Mouse (Mus musculus) embryonic facial prominence, embryonic 12.5 days (tissue): ENCODE data around the gene Hist1h4h. TPM values are rescaled to one million over a fixed set of nuclear protein-coding genes. Genes with fewer than 3 reads are reported as not detected.
A peak's percentile ranks its signal among the peaks of the same experiment; 100 is the strongest.
"Not testable (repeated sequence)": the region's sequence is repeated elsewhere in the genome, so short reads cannot be mapped to it uniquely, and the experiment has no call there.

Source experiments
- ATAC-seq: fragments of 200-750 bp; cut with Nextera tagmentation; 2 replicates; pipeline ENCODE4 v1.8.0; 2017; ENCODE audit not compliant: insufficient number of reproducible peaks, insufficient read depth, low FRiP score, low TSS enrichment
- H3K27ac ChIP-seq: fragments of 300-500 bp; sonication (generic); 2 replicates; pipeline ENCODE4 v1.5.1; 2016; ENCODE audit warnings: mild to moderate bottlenecking
- H3K27me3 ChIP-seq: fragments of 300-500 bp; sonication (generic); 2 replicates; pipeline ENCODE4 v1.6.1; 2016; ENCODE audit warnings: mild to moderate bottlenecking, moderate library complexity
- H3K36me3 ChIP-seq: fragments of 300-500 bp; sonication (generic); 2 replicates; pipeline ENCODE4 v1.6.1; 2016; ENCODE audit warnings: mild to moderate bottlenecking
- H3K4me1 ChIP-seq: fragments of 300-500 bp; sonication (generic); 2 replicates; pipeline ENCODE4 v1.6.1; 2016
- H3K4me2 ChIP-seq: fragments of 300-500 bp; sonication (generic); replicated peaks from 2 replicates; pipeline ENCODE4 v1.6.1; 2016; ENCODE audit warnings: mild to moderate bottlenecking, moderate library complexity
- H3K4me3 ChIP-seq: fragments of 300-500 bp; sonication (generic); 2 replicates; pipeline ENCODE4 v1.5.1; 2016; ENCODE audit warnings: mild to moderate bottlenecking
- H3K9ac ChIP-seq: fragments of 300-500 bp; sonication (generic); 2 replicates; pipeline ENCODE4 v1.6.1; 2016; ENCODE audit warnings: mild to moderate bottlenecking, moderate library complexity
- H3K9me3 ChIP-seq: fragments of 300-500 bp; sonication (generic); 2 replicates; pipeline ENCODE4 v1.6.1; 2016; ENCODE audit warnings: mild to moderate bottlenecking, moderate library complexity
- WGBS: fragments of 180-500 bp; shearing (Covaris S2); methylation state at CpG from one replicate; pipeline ENCODE4 v1.1.7; 2016; 5-methylcytosine and 5-hydroxymethylcytosine counted together
- polyA plus RNA-seq: library from polyadenylated mRNA; unstranded; fragments of >200 nt; fragmentation: Nextera tagmentation; extraction: Ambion mirVana; gene quantifications from 2 replicates; pipeline ENCODE4 v1.2.1, GENCODE M21; 2016

Gene Hist1h4h
- polyA plus RNA-seq, 1 experiment from 2014 or later, result 6.2 TPM

- peaks cover 17% of the 10 kb centered on the region for H3K4me1 ChIP-seq
- H3K4me2 ChIP-seq, result no peak overlapping the region
- peak overlapping the region; percentile 50; the same call in 1 of the 2 replicates for H3K27ac ChIP-seq
- H3K4me3 ChIP-seq, result no peak overlapping the region
- H3K9me3 ChIP-seq, result no peaks in the 10 kb centered on the region
- 68% methylated on average over 5 of the region's 5 CpGs for WGBS
- no peaks in the 10 kb centered on the region for H3K27me3 ChIP-seq
- H3K36me3 ChIP-seq, result no peaks in the 10 kb centered on the region
- no peak overlapping the region for H3K9ac ChIP-seq
- no peak for ATAC-seq
These were observed 7.4 kb downstream of the Hist1h4h start for GRCm38 (mm10) chr13:23538249-23538648.

DNA sequence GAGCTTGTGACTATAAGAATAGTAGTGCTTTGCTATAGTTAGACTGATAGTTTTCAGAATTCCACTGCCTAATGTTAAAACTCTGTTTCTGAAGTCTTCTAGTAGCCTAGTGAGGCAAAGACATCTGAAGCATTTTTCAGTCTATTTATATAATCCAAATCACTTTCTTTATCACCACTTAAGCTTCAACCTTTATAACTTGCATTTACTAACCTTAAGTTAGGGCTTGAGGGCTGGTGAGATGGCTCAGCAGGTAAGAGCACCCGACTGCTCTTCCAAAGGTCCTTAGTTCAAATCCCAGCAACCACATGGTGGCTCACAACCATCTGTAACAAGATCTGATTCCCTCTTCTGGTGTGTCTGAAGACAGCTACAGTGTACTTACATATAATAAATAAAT, 9.0 kb downstream of the Hist1h4h start:
- H3K27me3 ChIP-seq, ATAC-seq, H3K4me2 ChIP-seq, H3K9ac ChIP-seq, H3K4me3 ChIP-seq, H3K9me3 ChIP-seq, H3K36me3 ChIP-seq, H3K27ac ChIP-seq: not testable (repeated sequence)
- 52% methylated on average over 1 of the region's 1 CpGs for WGBS
- H3K4me1 ChIP-seq, result peaks cover 17% of the 10 kb centered on the region

DNA sequence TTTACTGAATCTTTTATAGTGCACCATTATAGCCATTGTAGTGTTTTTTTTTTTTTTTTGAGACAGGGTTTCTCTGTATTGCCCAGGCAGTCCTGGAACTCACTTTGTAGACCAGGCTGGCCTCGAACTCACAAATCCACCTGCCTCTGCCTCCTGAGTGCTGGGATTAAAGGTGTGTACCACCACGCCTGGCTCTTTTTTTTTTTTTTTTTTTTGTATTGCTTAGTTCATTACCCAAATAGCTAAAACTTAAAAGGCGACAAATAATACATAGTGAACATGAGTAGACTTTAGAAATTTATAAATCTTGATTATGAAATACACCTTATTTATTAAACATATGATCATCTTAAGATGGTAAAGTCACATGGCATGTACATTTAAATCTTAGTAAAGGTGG, 10.6 kb downstream of the Hist1h4h start:
- Histone ChIP-seq H3K36me3 (no peaks in the 10 kb centered on the region), H3K4me3 (no peak overlapping the region)
- whole genome bisulfite sequencing, result 74% methylated on average over 3 of the region's 3 CpGs

GRCm38 (mm10) chr13:23542225-23542980, 11.6 kb downstream of the Hist1h4h start:
- not testable (repeated sequence) for H3K27me3 ChIP-seq, ATAC-seq, H3K9me3 ChIP-seq, H3K4me1 ChIP-seq, H3K36me3 ChIP-seq
- 3% methylated on average over 3 of the region's 3 CpGs for WGBS
- Histone ChIP-seq H3K27ac (peak overlapping the region; percentile 89), H3K4me2 (peak overlapping the region; percentile 64), H3K4me3 (peak overlapping the region; percentile 40), H3K9ac (peak overlapping the region; percentile 63)

More for the DNA sequence above, 10.6 kb downstream of the Hist1h4h start:
- Histone ChIP-seq H3K4me1 (peaks cover 12% of the 10 kb centered on the region), H3K9me3 (no peaks in the 10 kb centered on the region), H3K4me2 (no peak overlapping the region), H3K27ac (no peak overlapping the region), H3K27me3 (no peaks in the 10 kb centered on the region), H3K9ac (no peak overlapping the region)
- ATAC-seq, result no peak

- H3K4me2 ChIP-seq, result peak within 1 kb of the TSS; percentile 68
- under 1% methylated on average over 37 of the region's 42 CpGs for WGBS
- H3K27me3 ChIP-seq, H3K9me3 ChIP-seq, H3K36me3 ChIP-seq, H3K4me1 ChIP-seq: not testable (repeated sequence)
- peak within 1 kb of the TSS; percentile 47 for H3K4me3 ChIP-seq
- peak within 1 kb of the TSS; percentile 63 for H3K9ac ChIP-seq
- ATAC-seq, result peak; percentile 94
- peak within 1 kb of the TSS; percentile 96 for H3K27ac ChIP-seq
These were observed 12.3 kb downstream of the Hist1h4h start, which contains the start of gene Hist1h2bh for GRCm38 (mm10) chr13:23542999-23543607. Hist1h2bh (minus strand) TSS chr13:23543392.

GRCm38 (mm10) chr13:23543965-23544786, 13.3 kb downstream of the Hist1h4h start, which contains the start of gene Hist1h3f:
Hist1h3f (plus strand) TSS chr13:23544052.
- WGBS, result under 1% methylated on average over 35 of the region's 45 CpGs
- Histone ChIP-seq H3K27ac (peak within 1 kb of the TSS; percentile 96), H3K27me3 (no peaks in the 10 kb centered on the region), H3K9ac (peak within 1 kb of the TSS; percentile 64), H3K9me3 (no peaks in the 10 kb centered on the region), H3K4me3 (peak within 1 kb of the TSS; percentile 47), H3K36me3 (no peaks in the 10 kb centered on the region), H3K4me2 (peak within 1 kb of the TSS; percentile 68), H3K4me1 (peaks cover 5% of the 10 kb centered on the region; the same call in 1 of the 2 replicates)
- peak; percentile 86 for ATAC-seq

DNA sequence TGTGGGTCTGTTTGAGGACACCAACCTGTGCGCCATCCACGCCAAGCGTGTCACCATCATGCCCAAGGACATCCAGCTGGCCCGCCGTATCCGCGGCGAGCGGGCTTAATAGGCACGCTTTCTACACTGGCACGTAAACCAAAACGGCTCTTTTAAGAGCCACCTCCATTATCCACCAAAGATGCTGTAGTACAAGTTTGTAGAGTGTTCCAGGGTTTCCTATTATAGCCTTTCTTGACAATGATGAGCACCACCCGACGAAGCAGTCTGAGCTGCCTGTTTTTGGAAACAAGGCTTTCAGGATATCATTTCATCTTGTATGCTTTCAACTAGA, 13.9 kb downstream of the Hist1h4h start:
- WGBS, result 0% methylated on average over 12 of the region's 14 CpGs
- Histone ChIP-seq H3K4me3 (peak overlapping the region; percentile 47), H3K4me2 (peak overlapping the region; percentile 41), H3K27ac (peak overlapping the region; percentile 91), H3K9ac (peak overlapping the region; percentile 64; the same call in 1 of the 2 replicates)
- ATAC-seq, H3K9me3 ChIP-seq, H3K27me3 ChIP-seq, H3K4me1 ChIP-seq, H3K36me3 ChIP-seq: not testable (repeated sequence)

DNA sequence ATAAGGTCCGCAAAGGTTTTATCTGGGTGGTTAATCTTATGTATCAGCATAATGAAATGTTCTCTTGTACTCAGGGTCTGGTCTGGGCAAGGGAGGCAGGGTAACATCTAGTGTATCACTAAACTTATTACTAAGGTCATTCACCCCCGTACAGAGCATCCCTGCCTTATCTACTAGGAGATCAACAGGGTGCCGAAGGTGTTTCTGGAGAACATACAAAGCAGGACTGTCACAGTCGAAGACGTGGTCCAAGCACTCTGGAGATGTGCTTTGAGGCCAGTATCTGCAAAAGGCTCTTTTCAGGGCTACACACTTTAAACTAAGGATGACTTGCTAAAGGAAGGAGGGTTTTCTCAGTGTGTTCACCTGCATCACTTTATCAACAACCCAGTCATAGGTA, 15.8 kb downstream of the Hist1h4h start:
- Histone ChIP-seq H3K4me3 (no peak overlapping the region), H3K4me2 (no peak overlapping the region), H3K27me3 (no peaks in the 10 kb centered on the region), H3K27ac (0 out of 2 replicates have a peak overlapping the region, but pooled peaks have one; percentile 19), H3K4me1 (peaks cover 10% of the 10 kb centered on the region; the same call in 1 of the 2 replicates), H3K9ac (no peak overlapping the region), H3K36me3 (no peaks in the 10 kb centered on the region), H3K9me3 (no peaks in the 10 kb centered on the region)
- ATAC-seq, result no peak
- WGBS, result 70% methylated on average over 5 of the region's 5 CpGs

GRCm38 (mm10) chr13:23550761-23551145, 19.9 kb downstream of the Hist1h4h start:
- peak overlapping the region; percentile 43 for H3K4me3 ChIP-seq
- WGBS, result 9% methylated on average over 3 of the region's 3 CpGs
- no peaks in the 10 kb centered on the region for H3K36me3 ChIP-seq
- ATAC-seq, result no peak
- no peaks in the 10 kb centered on the region for H3K9me3 ChIP-seq
- peak overlapping the region; percentile 55 for H3K9ac ChIP-seq
- H3K4me1 ChIP-seq, result 0 out of 2 replicates have a peak, but pooled peaks cover 10% of the 10 kb centered on the region
- peak overlapping the region; percentile 96 for H3K27ac ChIP-seq
- H3K4me2 ChIP-seq, result peak overlapping the region; percentile 50
- H3K27me3 ChIP-seq, result no peaks in the 10 kb centered on the region

DNA sequence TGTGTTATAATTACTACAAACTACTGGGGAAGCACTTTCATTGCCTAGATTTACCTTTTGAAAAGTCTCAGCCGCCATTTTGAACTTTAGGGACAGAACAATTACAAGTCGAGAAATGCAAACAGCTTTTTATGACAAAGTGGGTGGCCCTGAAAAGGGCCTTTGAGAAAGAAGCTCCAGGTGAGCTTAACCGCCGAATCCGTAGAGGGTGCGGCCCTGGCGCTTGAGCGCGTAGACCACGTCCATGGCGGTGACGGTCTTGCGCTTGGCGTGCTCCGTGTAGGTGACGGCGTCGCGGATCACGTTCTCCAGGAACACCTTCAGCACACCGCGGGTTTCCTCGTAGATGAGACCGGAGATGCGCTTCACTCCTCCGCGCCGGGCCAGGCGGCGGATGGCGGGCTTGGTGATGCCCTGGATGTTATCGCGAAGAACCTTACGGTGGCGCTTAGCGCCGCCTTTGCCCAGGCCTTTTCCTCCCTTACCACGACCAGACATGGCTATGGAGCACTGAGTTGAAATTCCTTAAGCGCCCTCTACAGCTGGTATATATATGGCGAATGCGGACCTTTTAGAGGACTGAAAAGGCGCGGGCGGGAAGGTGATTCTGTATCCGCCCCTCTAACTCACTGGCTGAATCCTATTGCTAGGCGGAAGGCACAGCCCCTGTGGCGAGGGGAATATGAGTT, 20.4 kb downstream of the Hist1h4h start, which contains the start of gene Hist1h4f:
TSS of gene Hist1h4f (minus strand) at position 503 of the 689 bp plus-strand sequence.
- peak; percentile 82 for ATAC-seq
- not testable (repeated sequence) for H3K36me3 ChIP-seq, H3K9me3 ChIP-seq, H3K27me3 ChIP-seq
- 0 out of 2 replicates have a peak, but pooled peaks cover 10% of the 10 kb centered on the region for H3K4me1 ChIP-seq
- peak within 1 kb of the TSS; percentile 55 for H3K9ac ChIP-seq
- H3K4me3 ChIP-seq, result peak within 1 kb of the TSS; percentile 43
- H3K4me2 ChIP-seq, result peak within 1 kb of the TSS; percentile 50
- under 1% methylated on average over 47 of the region's 47 CpGs for WGBS
- peak within 1 kb of the TSS; percentile 96 for H3K27ac ChIP-seq
